Mouse (Mus musculus): Measurements from ENCODE around the gene Irf8.

Irf8 gene

GRCm38 (mm10) chr8:120735770-120736481 lies at the start of gene Irf8:
Gene Irf8, plus strand, starts transcription at chr8:120736358.
- peak; percentile 94 for DNase-seq

DNA sequence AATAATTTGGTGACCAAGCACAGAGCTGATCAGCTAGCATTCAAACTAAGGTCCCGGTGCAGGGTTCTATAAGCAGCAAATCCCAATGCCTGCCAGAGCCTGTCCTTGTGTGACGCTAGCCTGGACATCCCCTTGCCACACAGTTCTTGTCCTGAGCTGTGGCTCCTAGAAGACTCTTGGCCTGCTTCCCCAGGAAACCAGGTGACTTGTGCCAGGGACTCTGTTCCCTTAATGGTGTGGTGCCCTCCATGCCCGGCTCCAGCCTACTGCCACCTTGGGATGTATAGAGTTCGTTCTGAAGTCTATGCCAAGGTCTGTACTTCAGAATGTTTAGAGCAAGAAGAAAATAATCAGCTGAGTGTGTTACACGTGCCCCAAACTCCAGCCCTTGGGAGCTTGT lies 49.6 kb upstream of the Irf8 start:
- DNase-seq: no peak

GRCm38 (mm10) chr8:120687786-120688185 lies 48.4 kb upstream of the Irf8 start:
- no peak for DNase-seq

DNA sequence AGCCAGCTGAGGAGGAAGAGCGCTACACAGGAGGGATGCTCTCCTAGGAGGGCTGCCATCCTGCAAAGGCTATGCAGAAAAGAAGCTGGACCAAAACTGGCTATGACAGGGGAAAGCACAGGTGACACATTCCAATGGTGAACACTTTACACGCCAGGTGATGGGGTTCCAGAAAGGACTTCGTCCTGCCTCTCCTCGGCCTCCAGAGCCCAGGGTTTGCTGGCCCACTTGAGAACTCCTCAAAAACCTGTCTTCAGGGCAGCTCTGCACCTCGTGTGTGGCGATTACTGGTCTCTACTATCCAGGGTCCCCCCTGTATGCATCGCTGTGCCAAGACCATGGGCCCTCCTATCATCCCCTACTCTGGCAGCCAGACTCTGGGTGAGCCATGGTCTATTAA lies 47.6 kb upstream of the Irf8 start:
- no peak for DNase-seq

- no peak for DNase-seq
Measured at GRCm38 (mm10) chr8:120692934-120693333, 43.2 kb upstream of the Irf8 start.

DNA sequence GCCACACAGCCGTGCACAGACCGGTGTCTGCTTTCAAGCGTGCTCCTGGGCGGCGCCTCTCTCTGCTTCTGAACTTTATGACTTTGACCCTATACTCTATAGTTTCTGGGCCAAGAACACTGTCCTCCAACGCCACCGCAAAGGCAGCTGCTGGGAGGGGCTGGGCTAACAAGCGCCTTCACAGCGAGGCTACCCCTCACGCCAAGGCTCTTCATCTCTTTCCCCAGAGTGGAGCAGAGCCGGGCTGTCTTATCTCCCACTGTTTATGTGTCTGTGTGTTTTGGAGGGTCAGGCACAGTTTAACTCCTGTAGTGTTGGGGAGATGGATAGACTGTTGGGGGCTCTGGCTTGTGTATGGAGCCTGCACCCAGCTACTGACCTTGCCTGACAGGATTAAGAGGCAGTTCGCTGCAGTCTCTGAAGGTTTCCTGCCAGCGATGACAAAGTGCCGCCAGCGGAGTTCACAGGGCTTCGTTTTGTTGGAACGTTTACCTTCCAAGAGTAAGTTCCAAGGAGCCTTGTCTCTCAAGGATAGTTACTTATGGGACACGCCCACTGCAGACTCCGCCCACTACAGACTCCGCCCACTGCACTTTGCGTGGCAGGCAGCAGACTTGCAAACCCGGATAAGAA lies 42.2 kb upstream of the Irf8 start:
- DNase-seq: no peak

GRCm38 (mm10) chr8:120696401-120697153 lies 39.6 kb upstream of the Irf8 start:
- DNase-seq: peak; percentile 82

- peak; percentile 81 for DNase-seq
Measured at GRCm38 (mm10) chr8:120697154-120697978, 38.8 kb upstream of the Irf8 start.

DNA sequence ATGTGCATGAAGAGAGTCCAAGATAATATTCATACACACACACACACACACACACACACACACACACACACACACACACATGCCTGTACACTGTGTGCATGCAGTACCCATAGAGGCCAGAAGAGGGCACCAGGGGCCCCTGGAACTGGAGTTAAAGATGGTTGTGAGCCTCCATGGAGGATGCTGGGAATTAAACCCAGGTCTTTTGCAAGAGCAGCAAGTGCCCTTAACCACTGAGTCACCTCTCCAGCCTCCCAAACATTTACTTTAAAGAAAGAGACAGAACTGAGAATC lies 38.2 kb upstream of the Irf8 start:
- DNase-seq: peak; percentile 51

DNA sequence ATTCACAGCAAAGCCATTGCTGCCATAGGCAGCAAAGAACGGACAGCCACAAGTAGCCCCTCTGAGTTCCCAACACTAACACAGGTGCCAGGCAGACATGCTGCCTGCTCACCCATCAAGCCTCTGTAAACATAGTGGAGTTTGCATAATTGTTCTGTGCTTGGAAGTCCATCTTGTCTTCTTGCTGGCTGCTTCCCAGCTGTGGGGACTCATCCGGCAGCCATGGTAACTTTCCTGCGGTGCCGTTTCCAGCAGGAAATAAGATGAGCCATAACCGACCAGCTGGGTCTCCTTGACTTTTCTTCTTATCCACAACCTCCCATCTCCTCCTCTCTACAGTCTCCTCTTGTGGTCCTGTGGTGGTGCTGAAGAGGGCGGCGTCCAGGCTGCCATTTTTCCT lies 37.7 kb upstream of the Irf8 start:
- DNase-seq: no peak

GRCm38 (mm10) chr8:120699079-120699478 lies 37.1 kb upstream of the Irf8 start:
- no peak for DNase-seq

DNA sequence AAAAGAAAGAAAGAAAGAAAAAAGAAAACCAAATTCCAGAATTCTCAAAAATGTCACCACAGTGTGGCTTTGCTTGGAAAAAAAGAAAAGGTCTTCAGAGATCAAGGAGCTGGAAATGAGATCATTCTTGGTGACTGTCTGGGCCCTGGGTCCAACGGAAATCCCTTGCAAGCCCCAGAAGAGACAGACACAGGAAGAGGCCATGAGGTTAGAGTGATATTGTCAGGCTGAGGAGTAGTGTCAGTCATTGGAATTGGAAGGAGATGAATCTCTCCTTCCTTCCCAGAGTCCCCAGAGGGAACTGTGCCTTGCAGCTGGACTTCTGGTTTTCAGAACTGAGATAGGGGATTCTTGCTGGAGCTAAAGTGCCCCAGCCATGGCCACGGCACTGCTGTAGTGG lies 36.6 kb upstream of the Irf8 start:
- no peak for DNase-seq

DNA sequence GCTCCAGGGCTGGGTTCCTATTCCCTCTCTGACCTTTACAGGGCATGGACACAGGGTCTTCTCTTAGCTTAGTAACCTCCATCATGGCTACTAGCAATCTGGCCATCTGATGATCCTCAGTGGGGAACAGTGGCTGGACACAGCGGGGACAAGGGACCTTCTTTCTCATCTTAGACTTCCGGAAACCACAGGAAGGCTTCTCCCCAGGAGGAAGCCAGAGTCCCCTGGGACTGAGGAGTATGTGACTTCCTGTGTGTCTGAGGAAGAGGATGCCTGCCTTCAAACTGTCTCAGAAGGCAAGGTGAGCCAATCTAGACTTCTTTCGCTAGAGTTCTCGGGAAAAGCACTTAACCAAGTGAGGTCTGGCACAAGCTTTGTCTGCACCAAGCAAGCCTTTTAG lies 36.1 kb upstream of the Irf8 start:
- DNase-seq: no peak

- peak; percentile 87 for DNase-seq
Measured at GRCm38 (mm10) chr8:120701758-120702465, 34.2 kb upstream of the Irf8 start.

DNA sequence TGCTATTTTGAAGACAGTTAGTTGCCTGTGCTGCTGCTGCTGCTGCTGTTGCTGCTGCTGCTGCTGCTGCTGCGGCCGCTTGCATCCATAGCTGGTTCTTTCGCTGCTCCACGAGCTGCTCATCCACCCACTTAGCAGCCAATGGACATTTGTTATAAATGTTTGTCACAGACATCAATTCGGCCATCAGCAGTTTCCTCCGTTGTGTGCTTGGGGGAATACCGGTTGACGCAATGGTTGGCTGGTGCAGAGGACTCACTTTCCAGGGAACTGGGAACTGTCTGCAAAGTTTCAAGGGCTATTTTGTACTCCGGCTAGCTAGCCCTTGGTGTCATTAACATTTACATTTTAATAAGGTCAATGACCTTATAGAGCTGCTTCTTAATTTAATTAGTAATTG lies 32.0 kb upstream of the Irf8 start:
- no peak for DNase-seq

GRCm38 (mm10) chr8:120705163-120705562 lies 31.0 kb upstream of the Irf8 start:
- DNase-seq: no peak

DNA sequence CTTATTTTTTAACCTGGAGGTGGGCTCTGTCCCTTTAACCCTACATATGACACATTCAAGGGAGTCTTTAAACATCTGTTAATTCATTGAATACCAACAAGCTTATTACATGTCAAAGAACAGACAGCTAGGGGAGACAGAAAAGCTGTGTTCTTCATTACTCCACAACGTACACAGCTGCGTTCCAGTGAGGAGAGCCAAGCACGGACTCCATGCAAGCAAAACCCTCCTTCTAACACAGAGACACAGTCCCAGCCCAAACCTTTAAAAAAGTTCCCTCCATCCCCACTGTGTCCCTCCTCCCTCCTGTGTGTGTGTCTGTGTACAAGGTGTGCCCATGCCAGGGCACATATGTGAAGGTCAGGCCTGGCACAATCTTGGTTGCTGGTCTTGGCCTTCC lies 30.0 kb upstream of the Irf8 start:
- DNase-seq: no peak

- DNase-seq: no peak
Measured at GRCm38 (mm10) chr8:120709176-120709575, 27.0 kb upstream of the Irf8 start.

- no peak for DNase-seq
Measured at GRCm38 (mm10) chr8:120715200-120715599, 21.0 kb upstream of the Irf8 start.

DNA sequence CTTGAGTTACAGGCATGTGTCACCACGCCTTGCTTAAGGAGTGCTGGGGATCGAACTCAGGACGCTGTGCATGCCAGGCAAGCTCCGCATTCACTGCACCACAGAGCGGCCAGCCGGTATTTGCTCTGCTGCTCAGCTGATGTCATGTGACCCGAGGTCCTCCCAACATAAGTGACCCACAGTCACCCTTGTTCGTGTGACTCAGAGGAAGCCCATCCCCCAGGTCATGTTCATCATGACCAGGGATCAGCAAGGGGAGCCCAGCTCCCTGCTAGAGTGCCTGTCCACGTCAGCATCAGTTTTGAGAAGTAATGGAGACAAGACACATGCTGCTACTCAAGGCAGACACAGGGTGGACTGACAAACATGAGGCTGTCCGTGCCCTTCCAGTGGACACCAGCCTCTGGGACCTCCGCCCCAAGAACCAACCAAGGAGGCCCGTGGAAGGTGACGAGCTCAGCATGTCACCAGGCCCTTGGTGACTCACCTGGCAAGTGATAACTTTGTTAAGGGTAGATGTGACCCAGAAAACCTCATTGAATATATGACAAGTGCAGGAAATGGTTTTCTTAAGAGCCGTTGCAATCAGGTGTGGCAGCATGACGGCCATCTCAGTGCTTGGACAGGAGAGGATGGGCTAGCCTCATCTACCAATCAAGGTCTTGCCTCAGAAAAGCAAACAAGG lies 20.0 kb upstream of the Irf8 start:
- no peak for DNase-seq

DNA sequence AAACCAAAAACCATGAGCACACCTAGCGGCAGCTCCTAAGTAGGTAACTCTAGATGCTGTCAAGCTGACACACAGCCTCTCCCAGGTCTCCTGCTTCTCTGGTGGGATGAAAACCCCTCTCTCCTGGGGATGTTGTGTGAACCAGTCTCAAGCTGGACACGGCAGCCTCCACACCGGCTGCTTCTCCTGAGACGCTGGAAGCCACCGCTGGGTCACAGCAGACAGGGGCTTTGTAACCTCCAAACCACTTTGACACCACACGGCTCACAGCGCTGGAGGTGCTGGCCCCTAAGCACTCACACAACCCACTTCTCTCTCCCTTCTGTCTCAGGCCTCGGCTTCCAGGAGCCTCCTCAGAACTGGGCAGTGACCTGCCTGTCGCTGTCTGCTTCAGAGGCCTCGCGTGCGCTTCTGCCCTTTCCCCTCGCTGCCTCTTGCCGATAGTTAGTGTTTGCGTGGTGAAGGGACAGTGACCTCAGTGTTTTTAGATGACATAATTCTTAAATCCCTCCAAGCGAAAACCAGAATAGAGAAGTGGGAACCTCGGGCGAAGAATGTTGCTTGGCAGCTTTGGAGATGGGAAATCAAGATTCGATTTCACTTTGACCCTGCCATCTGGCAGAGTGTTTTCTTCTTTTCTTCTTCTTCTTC lies 16.4 kb upstream of the Irf8 start:
- DNase-seq: no peak

DNA sequence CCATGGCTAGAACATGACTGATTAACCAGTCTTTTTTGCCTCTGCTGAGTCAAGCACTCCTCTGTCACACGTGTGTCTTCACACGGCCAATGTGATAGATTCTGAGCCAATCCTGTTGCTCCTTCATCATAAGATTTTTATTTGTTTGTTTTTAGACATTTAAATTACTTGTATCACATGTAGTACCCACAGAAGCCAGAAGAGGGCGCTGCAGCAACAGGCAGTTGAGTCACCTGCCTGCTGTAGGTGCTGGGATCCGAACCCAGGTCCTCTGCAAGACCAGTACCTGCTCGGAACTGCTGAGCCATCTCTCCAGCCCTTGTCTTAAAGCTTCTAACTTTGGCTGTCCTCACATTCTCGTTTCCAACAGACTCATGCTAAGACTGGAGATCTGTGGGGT lies 13.1 kb upstream of the Irf8 start:
- DNase-seq: peak; percentile 30
